Mouse (Mus musculus): ENCODE results near the gene 1700049E17Rik2.
"Not testable (repeated sequence)": the region's sequence is repeated elsewhere in the genome, so short reads cannot be mapped to it uniquely, and the experiment has no call there.

1700049E17Rik2 gene

DNA sequence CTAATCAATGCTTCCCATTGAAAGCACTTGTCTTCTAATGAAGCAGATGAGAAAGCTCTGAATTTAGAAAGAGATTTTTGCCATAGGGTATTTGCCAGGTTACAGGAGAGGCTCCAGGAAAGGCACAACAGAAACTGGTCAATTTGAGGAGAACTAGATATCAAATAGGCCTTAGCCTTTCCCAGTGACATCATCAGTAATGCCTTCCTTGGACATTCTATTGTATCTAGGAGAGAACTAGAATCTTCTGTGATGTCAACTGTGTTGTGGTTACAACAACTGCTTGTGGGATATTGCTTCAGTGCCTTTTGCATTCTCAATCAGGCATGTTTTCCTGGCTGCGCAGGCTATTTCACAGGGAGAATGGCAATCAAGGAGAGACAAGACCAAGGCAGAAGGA, at the start of gene 1700049E17Rik2:
Gene 1700049E17Rik2, plus strand, starts transcription at position 301 of the 400 bp plus-strand sequence.
- in situ Hi-C loops (cut with MboI, MseI): not testable (repeated sequence)

DNA sequence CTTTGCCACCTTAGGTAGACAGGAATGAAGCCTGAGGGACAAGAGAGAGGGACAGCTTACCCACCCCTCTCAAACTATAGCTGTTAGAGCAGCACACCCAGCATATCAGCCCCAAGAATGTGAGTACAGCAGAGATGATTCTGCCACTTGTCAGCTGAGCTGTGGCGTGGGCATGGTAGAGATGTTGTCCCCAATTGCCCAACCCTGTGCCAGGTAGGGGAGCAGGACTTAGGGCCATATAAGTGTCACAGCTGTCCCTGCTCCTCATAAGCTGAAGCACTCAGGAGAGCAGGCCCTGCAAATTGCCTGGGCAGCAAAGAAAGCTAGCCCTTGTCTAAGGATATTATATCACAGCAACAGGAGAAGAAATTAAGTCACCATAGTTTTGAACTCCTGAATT, 48.3 kb upstream of the 1700049E17Rik2 start:
- in situ Hi-C loops (cut with MboI, MseI): loop anchor here (10.0 kb wide), 2 partner anchors 150 to 370 kb away; no protein-coding TSS in a partner anchor

GRCm38 (mm10) chr14:41555483-41555882, 17.5 kb upstream of the 1700049E17Rik2 start, which contains the start of gene Gm7970:
Gm7970 (minus strand) TSS chr14:41555583.
- in situ Hi-C loops (cut with MboI, MseI): loop anchor here (5.0 kb wide), 1 partner anchor 1742 kb away; no protein-coding TSS in a partner anchor

DNA sequence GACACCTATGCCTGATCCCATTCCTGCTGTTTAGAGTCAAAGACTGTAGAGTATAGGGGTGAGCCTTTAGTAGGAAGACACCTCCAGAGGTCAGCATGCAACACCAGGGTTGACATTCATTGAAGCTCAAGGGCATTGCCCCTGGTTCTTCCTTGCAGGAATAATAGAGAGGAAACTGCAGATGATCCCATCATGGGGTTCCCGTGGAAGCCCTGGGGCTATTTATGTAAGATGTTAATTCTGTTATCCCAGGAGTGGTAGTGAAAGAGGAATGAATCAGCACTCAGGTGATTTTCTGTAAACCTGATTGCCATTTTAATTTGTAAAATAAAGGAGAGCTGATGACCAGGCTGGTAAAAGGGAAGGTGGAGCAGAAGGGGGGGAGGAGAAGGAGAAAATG, 13.3 kb downstream of the 1700049E17Rik2 start:
- in situ Hi-C loops (cut with MboI, MseI): loop anchor here (10.0 kb wide), 1 partner anchor 348 kb away; no protein-coding TSS in a partner anchor

GRCm38 (mm10) chr14:41600935-41601334, 27.9 kb downstream of the 1700049E17Rik2 start:
- in situ Hi-C loops (cut with MboI, MseI): loop anchor here (25.0 kb wide), 1 partner anchor 1386 kb away; the partner anchor contains the start of gene Gm8082

DNA sequence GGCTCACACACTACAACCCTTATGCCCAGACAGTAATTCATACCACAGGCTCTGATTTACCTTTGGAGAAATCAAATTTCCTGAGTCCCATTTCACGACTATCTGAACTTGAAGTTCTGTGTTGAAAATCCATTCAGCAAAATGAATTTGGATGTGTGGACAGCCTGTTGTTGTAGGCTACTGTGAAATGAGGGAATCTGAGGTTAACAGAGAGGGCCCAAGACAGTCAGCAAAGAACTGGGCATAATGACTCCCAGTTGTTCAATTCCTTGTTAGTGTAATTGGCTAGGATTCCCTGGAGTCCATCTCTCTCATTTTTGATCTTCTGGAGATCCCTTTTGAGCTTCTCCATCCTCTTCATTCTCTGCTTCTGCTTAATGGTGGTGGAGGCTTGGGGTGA, 37.7 kb downstream of the 1700049E17Rik2 start:
- in situ Hi-C loops (cut with MboI, MseI): loop anchor here (5.0 to 25.0 kb wide), 2 partner anchors 1377 to 1712 kb away; partner anchors contain the start of gene Gm8082

GRCm38 (mm10) chr14:41622535-41622934, 49.5 kb downstream of the 1700049E17Rik2 start:
- in situ Hi-C loops (cut with MboI, MseI): loop anchor here (5.0 to 25.0 kb wide), 2 partner anchors 1365 to 1955 kb away; partner anchors contain the start of genes Gm17654 and Gm8082

- in situ Hi-C loops (cut with MboI, MseI): loop anchor here (5.0 to 25.0 kb wide), 2 partner anchors 1363 to 1953 kb away; partner anchors contain the start of genes Gm17654 and Gm8082
These were observed 51.5 kb downstream of the 1700049E17Rik2 start, which contains the start of gene Gm3072 for GRCm38 (mm10) chr14:41624512-41624911. Gm3072 (minus strand) TSS chr14:41624612.

- in situ Hi-C loops (cut with MboI, MseI): loop anchor here (5.0 to 10.0 kb wide), 3 partner anchors 125 to 1702 kb away; partner anchors contain the start of gene Gm7929
These were observed 57.1 kb downstream of the 1700049E17Rik2 start for GRCm38 (mm10) chr14:41630144-41630543.
